Mouse (Mus musculus): ENCODE results near the gene Klhl40. TPM values are rescaled to one million over a fixed set of nuclear protein-coding genes. Genes with fewer than 3 reads are reported as not detected.

Gene Klhl40
- polyA plus RNA-seq, 1 experiment from 2014 or later, result 0.84 TPM

GRCm38 (mm10) chr9:121757835-121758814 is 19.3 kb upstream of the Klhl40 start:
- Histone ChIP-seq H3K27ac (ENCODE audit: low read depth, low read length) (0 out of 2 replicates have a peak overlapping the region, but pooled peaks have one; percentile 93), H3K9me3 (replicated peaks; ENCODE audit: control insufficient read depth, low read length) (no peaks in the 10 kb centered on the region), H3K36me3 (ENCODE audit: control insufficient read depth, insufficient read depth, low read length) (peaks cover 21% of the 10 kb centered on the region), H3K4me3 (ENCODE audit: low read depth, low read length) (peak overlapping the region; percentile 84; the same call in 1 of the 2 replicates), H3K4me1 (ENCODE audit: control insufficient read depth, insufficient read depth, low read length) (peaks cover 30% of the 10 kb centered on the region), H3K27me3 (ENCODE audit: control insufficient read depth, insufficient read depth, low read length) (no peaks in the 10 kb centered on the region; the same call in 1 of the 2 replicates), H3K9ac (ENCODE audit: low read depth, low read length) (peak overlapping the region; percentile 92), H3K4me2 (peak overlapping the region; percentile 95)
- WGBS (ENCODE audit: insufficient replicate concordance), result 55% methylated on average over 10 of the region's 10 CpGs
- ATAC-seq (replicated peaks; ENCODE audit: insufficient number of reproducible peaks, low FRiP score, low TSS enrichment), result no peak

GRCm38 (mm10) chr9:121759091-121760081 is 18.0 kb upstream of the Klhl40 start, which contains the start of gene Zfp651:
Gene Zfp651, plus strand, starts transcription at chr9:121759330.
- peak within 1 kb of the TSS; percentile 93 for H3K27ac ChIP-seq (ENCODE audit: low read depth, low read length)
- peak; percentile 61 for ATAC-seq (replicated peaks; ENCODE audit: insufficient number of reproducible peaks, low FRiP score, low TSS enrichment)
- peak within 1 kb of the TSS; percentile 95 for H3K4me2 ChIP-seq
- H3K4me3 ChIP-seq (ENCODE audit: low read depth, low read length), result peak within 1 kb of the TSS; percentile 84
- H3K36me3 ChIP-seq (ENCODE audit: control insufficient read depth, insufficient read depth, low read length), result peaks cover 23% of the 10 kb centered on the region
- H3K9me3 ChIP-seq (replicated peaks; ENCODE audit: control insufficient read depth, low read length), result no peaks in the 10 kb centered on the region
- under 1% methylated on average over 87 of the region's 97 CpGs for WGBS (ENCODE audit: insufficient replicate concordance)
- H3K27me3 ChIP-seq (ENCODE audit: control insufficient read depth, insufficient read depth, low read length), result no peaks in the 10 kb centered on the region; the same call in 1 of the 2 replicates
- peak within 1 kb of the TSS; percentile 92 for H3K9ac ChIP-seq (ENCODE audit: low read depth, low read length)
- H3K4me1 ChIP-seq (ENCODE audit: control insufficient read depth, insufficient read depth, low read length), result peaks cover 30% of the 10 kb centered on the region

DNA sequence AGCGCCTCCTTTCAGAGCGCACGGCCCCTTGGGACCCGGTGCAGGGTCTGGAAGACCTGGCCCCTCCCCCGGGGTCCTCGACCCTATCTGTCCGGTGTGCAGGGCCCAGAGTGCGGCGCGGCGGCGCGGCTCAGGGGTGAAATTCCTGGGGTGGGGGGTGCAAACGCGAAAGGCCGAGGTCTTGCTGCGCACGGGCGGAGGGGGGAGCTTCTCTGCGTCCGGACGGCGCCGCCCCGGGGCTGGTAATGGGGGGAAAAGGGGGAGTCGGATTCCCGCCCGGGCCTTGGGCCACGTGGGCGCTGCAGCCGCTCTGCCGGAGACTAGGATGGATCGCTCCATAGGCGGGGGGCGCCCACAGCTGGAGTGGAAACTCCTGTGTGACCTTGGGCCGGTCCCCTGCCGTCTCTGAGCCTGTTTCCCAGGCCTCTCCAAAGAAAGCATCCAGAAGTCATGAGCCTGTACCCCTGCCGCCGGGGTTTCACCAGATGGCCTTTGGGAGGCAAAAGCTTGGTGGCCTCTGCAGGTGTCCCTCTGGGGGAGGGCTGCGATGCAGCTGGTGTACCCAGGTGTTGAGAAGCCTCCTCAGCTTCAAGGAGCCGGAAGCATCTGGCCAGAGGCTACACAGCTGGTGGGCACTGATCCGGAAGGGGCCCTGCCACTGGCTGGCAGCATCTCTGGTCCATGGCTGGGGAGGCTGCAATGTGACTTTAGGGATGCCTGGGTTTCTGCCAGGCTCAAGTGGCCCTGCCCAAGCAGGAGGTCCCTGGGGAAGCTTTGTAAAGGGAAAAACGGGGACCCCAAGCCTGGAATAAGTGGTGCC is 16.9 kb upstream of the Klhl40 start:
- 2% methylated on average over 41 of the region's 43 CpGs for WGBS (ENCODE audit: insufficient replicate concordance)

DNA sequence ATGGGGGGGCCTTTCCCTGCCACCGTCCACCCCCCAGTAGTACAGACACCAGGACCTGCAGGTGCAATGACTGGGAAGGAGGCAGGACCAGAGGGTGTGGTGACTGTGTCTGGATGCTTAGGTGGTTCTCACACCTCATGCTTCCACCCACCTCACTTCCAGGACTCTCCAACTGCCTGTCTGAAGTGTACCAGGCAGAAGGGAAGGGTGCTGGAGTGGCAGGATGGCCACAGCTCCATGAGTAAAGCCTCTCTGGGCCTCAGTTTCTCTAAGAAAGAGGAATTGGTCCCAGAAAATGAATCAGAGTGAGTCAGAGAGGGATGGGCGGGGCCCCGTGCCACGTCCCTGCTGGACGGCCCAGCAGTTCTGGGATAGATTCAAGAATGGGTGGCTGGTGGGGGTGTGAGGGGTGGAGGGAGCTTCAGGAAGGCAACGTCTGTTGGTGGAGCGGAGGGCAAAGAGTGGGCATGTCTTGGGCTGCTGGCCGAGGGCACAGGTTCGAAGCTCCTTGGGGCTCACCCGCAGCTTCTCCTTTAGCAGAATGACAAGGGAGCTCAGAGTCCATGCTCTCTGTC is 16.2 kb upstream of the Klhl40 start:
- Histone ChIP-seq H3K9me3 (replicated peaks; ENCODE audit: control insufficient read depth, low read length) (no peaks in the 10 kb centered on the region), H3K4me3 (ENCODE audit: low read depth, low read length) (peak overlapping the region; percentile 84), H3K4me2 (peak overlapping the region; percentile 95), H3K27me3 (ENCODE audit: control insufficient read depth, insufficient read depth, low read length) (no peaks in the 10 kb centered on the region; the same call in 1 of the 2 replicates), H3K9ac (ENCODE audit: low read depth, low read length) (no peak overlapping the region), H3K27ac (ENCODE audit: low read depth, low read length) (no peak overlapping the region), H3K4me1 (ENCODE audit: control insufficient read depth, insufficient read depth, low read length) (peaks cover 30% of the 10 kb centered on the region), H3K36me3 (ENCODE audit: control insufficient read depth, insufficient read depth, low read length) (peaks cover 22% of the 10 kb centered on the region)
- WGBS (ENCODE audit: insufficient replicate concordance), result 72% methylated on average over 10 of the region's 10 CpGs
- no peak for ATAC-seq (replicated peaks; ENCODE audit: insufficient number of reproducible peaks, low FRiP score, low TSS enrichment)

More for the DNA sequence above, 16.9 kb upstream of the Klhl40 start:
- peaks cover 30% of the 10 kb centered on the region for H3K4me1 ChIP-seq (ENCODE audit: control insufficient read depth, insufficient read depth, low read length)
- peak overlapping the region; percentile 95 for H3K4me2 ChIP-seq
- H3K27me3 ChIP-seq (ENCODE audit: control insufficient read depth, insufficient read depth, low read length), result no peaks in the 10 kb centered on the region; the same call in 1 of the 2 replicates
- peak; percentile 62 for ATAC-seq (replicated peaks; ENCODE audit: insufficient number of reproducible peaks, low FRiP score, low TSS enrichment)
- H3K9ac ChIP-seq (ENCODE audit: low read depth, low read length), result peak overlapping the region; percentile 92
- peak overlapping the region; percentile 93 for H3K27ac ChIP-seq (ENCODE audit: low read depth, low read length)
- H3K9me3 ChIP-seq (replicated peaks; ENCODE audit: control insufficient read depth, low read length), result no peaks in the 10 kb centered on the region
- peak overlapping the region; percentile 84 for H3K4me3 ChIP-seq (ENCODE audit: low read depth, low read length)
- H3K36me3 ChIP-seq (ENCODE audit: control insufficient read depth, insufficient read depth, low read length), result peaks cover 19% of the 10 kb centered on the region

GRCm38 (mm10) chr9:121761787-121762186 is 15.6 kb upstream of the Klhl40 start:
- no peak overlapping the region for H3K4me2 ChIP-seq
- H3K27me3 ChIP-seq (ENCODE audit: control insufficient read depth, insufficient read depth, low read length), result no peaks in the 10 kb centered on the region; the same call in 1 of the 2 replicates
- no peak overlapping the region for H3K4me3 ChIP-seq (ENCODE audit: low read depth, low read length)
- ATAC-seq (replicated peaks; ENCODE audit: insufficient number of reproducible peaks, low FRiP score, low TSS enrichment), result no peak
- no peak overlapping the region for H3K27ac ChIP-seq (ENCODE audit: low read depth, low read length)
- WGBS (ENCODE audit: insufficient replicate concordance), result 66% methylated on average over 8 of the region's 8 CpGs
- no peak overlapping the region for H3K9ac ChIP-seq (ENCODE audit: low read depth, low read length)
- H3K36me3 ChIP-seq (ENCODE audit: control insufficient read depth, insufficient read depth, low read length), result peaks cover 24% of the 10 kb centered on the region
- peaks cover 30% of the 10 kb centered on the region for H3K4me1 ChIP-seq (ENCODE audit: control insufficient read depth, insufficient read depth, low read length)
- H3K9me3 ChIP-seq (replicated peaks; ENCODE audit: control insufficient read depth, low read length), result no peaks in the 10 kb centered on the region

- no peak for ATAC-seq (replicated peaks; ENCODE audit: insufficient number of reproducible peaks, low FRiP score, low TSS enrichment)
- Histone ChIP-seq H3K4me1 (ENCODE audit: control insufficient read depth, insufficient read depth, low read length) (peaks cover 30% of the 10 kb centered on the region), H3K9me3 (replicated peaks; ENCODE audit: control insufficient read depth, low read length) (no peaks in the 10 kb centered on the region), H3K36me3 (ENCODE audit: control insufficient read depth, insufficient read depth, low read length) (peaks cover 24% of the 10 kb centered on the region), H3K9ac (ENCODE audit: low read depth, low read length) (no peak overlapping the region), H3K4me2 (no peak overlapping the region), H3K4me3 (ENCODE audit: low read depth, low read length) (no peak overlapping the region), H3K27ac (ENCODE audit: low read depth, low read length) (no peak overlapping the region), H3K27me3 (ENCODE audit: control insufficient read depth, insufficient read depth, low read length) (no peaks in the 10 kb centered on the region; the same call in 1 of the 2 replicates)
- 84% methylated on average over 10 of the region's 10 CpGs for WGBS (ENCODE audit: insufficient replicate concordance)
Measured at GRCm38 (mm10) chr9:121762248-121762647, 15.2 kb upstream of the Klhl40 start.

- H3K36me3 ChIP-seq (ENCODE audit: control insufficient read depth, insufficient read depth, low read length), result peaks cover 24% of the 10 kb centered on the region
- ATAC-seq (replicated peaks; ENCODE audit: insufficient number of reproducible peaks, low FRiP score, low TSS enrichment), result no peak
Measured at GRCm38 (mm10) chr9:121762761-121763160, 14.6 kb upstream of the Klhl40 start.

More at GRCm38 (mm10) chr9:121762761-121763160, 14.6 kb upstream of the Klhl40 start:
- Histone ChIP-seq H3K4me1 (ENCODE audit: control insufficient read depth, insufficient read depth, low read length) (peaks cover 28% of the 10 kb centered on the region), H3K27ac (ENCODE audit: low read depth, low read length) (no peak overlapping the region), H3K27me3 (ENCODE audit: control insufficient read depth, insufficient read depth, low read length) (no peaks in the 10 kb centered on the region; the same call in 1 of the 2 replicates), H3K4me3 (ENCODE audit: low read depth, low read length) (no peak overlapping the region), H3K9me3 (replicated peaks; ENCODE audit: control insufficient read depth, low read length) (no peaks in the 10 kb centered on the region), H3K9ac (ENCODE audit: low read depth, low read length) (no peak overlapping the region), H3K4me2 (no peak overlapping the region)
- 85% methylated on average over 25 of the region's 25 CpGs for WGBS (ENCODE audit: insufficient replicate concordance)

All from heart, embryonic 11.5 days (tissue).